Mouse (Mus musculus) urinary bladder, adult 2 months (tissue): ENCODE data around the gene Map3k3. TPM values are rescaled to one million over a fixed set of nuclear protein-coding genes. Genes with fewer than 3 reads are reported as not detected.

Experiments
- DNase-seq: peaks from one replicate; pipeline ENCODE4 v3.0.0; 2022; ENCODE audit warnings: low spot score
- polyA plus RNA-seq: library from polyadenylated mRNA; depleted of rRNA; stranded (reverse); fragments of >200 nt; gene quantifications from 2 replicates; pipeline ENCODE4 v1.2.3, GENCODE M21; 2012

Map3k3 gene
- polyA plus RNA-seq, 1 experiment: 39.1 TPM

- DNase-seq: no peak
These were observed 73.9 kb downstream of the Map3k3 start for GRCm38 (mm10) chr11:106158081-106158929.

GRCm38 (mm10) chr11:106158930-106159215, 74.5 kb downstream of the Map3k3 start:
- no peak for DNase-seq

GRCm38 (mm10) chr11:106159216-106159920, 75.0 kb downstream of the Map3k3 start:
- no peak for DNase-seq

- peak; percentile 60 for DNase-seq
These were observed 75.8 kb downstream of the Map3k3 start for GRCm38 (mm10) chr11:106159921-106160840.

GRCm38 (mm10) chr11:106160841-106161721, 76.7 kb downstream of the Map3k3 start, which contains the start of the genes Gm10840 and Limd2:
Gene Gm10840 (plus strand): TSS chr11:106160850.
Gene Limd2 (minus strand): TSS chr11:106160860.
- DNase-seq: peak; percentile 31

GRCm38 (mm10) chr11:106162237-106162636, 77.8 kb downstream of the Map3k3 start:
- DNase-seq: no peak

- DNase-seq: no peak
These were observed 79.1 kb downstream of the Map3k3 start for GRCm38 (mm10) chr11:106163546-106163945.

- no peak for DNase-seq
These were observed 80.3 kb downstream of the Map3k3 start for GRCm38 (mm10) chr11:106164601-106165180.

GRCm38 (mm10) chr11:106167435-106167834, 83.0 kb downstream of the Map3k3 start:
- DNase-seq: no peak

- DNase-seq: no peak
These were observed 86.4 kb downstream of the Map3k3 start for GRCm38 (mm10) chr11:106170807-106171206.

GRCm38 (mm10) chr11:106173228-106173627, 88.8 kb downstream of the Map3k3 start:
- DNase-seq: no peak

- no peak for DNase-seq
These were observed 90.0 kb downstream of the Map3k3 start for GRCm38 (mm10) chr11:106174372-106174771.

- no peak for DNase-seq
These were observed 90.7 kb downstream of the Map3k3 start for GRCm38 (mm10) chr11:106175081-106175480.

GRCm38 (mm10) chr11:106176372-106176771, 92.0 kb downstream of the Map3k3 start:
- no peak for DNase-seq

- no peak for DNase-seq
These were observed 93.8 kb downstream of the Map3k3 start for GRCm38 (mm10) chr11:106178036-106178782.

- DNase-seq: no peak
These were observed 95.5 kb downstream of the Map3k3 start for GRCm38 (mm10) chr11:106179711-106180448.

GRCm38 (mm10) chr11:106180449-106180801, 96.0 kb downstream of the Map3k3 start:
- no peak for DNase-seq

GRCm38 (mm10) chr11:106187326-106187725, 102.9 kb downstream of the Map3k3 start:
- DNase-seq: no peak

- no peak for DNase-seq
These were observed 107.3 kb downstream of the Map3k3 start for GRCm38 (mm10) chr11:106191716-106192115.
